Mouse (Mus musculus): ENCODE measurements around the gene Poglut1. TPM values are rescaled to one million over a fixed set of nuclear protein-coding genes. Genes with fewer than 3 reads are reported as not detected.

The Poglut1 gene
- 67.2 and 69.5 TPM in 2 replicates for polyA plus RNA-seq (2014; fragmentation: Nextera tagmentation; extraction: Ambion mirVana)

DNA sequence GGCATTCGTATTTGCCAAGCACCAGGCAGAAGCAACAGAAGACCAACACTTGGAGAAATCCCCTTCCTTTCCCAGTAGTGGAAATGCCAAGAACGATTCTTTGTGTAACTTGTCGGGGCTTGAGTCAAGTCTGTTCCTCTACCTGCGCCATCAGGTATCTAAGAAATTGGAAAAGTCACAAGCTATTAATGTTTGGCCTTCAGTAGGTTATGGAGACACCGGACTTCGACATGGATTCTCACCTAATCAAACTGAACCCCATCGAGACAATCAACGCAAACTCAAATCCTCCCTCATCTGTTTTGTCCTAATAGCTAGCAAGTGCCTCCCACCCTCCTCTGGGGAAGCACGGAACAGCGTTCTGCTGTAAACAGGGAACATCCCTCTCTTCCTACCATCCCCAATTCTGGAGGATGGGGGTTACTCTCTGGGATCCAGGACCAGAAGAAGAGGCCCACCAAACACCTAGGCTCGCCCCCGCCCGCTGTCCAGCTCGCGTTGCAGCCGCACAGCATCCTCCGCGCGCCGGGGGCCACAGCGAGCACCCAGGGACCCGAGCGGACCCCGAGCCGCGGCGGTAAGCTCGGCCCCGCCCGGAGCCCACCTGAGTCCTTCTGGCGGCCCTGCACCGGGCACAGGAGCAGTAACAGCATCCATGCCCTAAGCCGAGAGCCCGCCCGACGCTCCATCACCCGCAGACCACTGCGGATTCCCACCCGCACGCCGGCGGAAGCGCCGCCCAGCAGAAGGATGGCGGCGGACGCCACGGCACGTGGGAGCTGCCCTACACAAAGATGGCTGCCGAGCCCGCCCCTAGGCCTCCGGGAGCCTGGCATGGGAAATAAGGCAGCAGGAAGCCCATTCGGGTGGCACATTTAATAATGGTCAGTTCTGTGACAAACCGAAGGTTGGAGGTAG lies at the start of gene Poglut1:
Poglut1 (minus strand) TSS at position 780 of the 918 bp plus-strand sequence.
- peak within 1 kb of the TSS; percentile 72 for H3K27ac ChIP-seq (ENCODE audit: low read depth, low read length)
- H3K36me3 ChIP-seq (ENCODE audit: control insufficient read depth, insufficient read depth, low read length): peaks cover 20% of the 10 kb centered on the region
- peaks cover 15% of the 10 kb centered on the region for H3K4me1 ChIP-seq (ENCODE audit: control insufficient read depth, insufficient read depth, low read length)
- DNase-seq (ENCODE audit: low spot score) (peak; percentile 89), ATAC-seq (peak; percentile 99)
- peak within 1 kb of the TSS; percentile 90 for H3K4me3 ChIP-seq (ENCODE audit: low read depth, low read length)
- H3K9ac ChIP-seq (ENCODE audit: low read length): peak within 1 kb of the TSS; percentile 96
- 3% methylated on average over 54 of the region's 54 CpGs for WGBS
- peak within 1 kb of the TSS; percentile 63 for H3K4me2 ChIP-seq (ENCODE audit: low read length)
- no peaks in the 10 kb centered on the region for H3K27me3 ChIP-seq (replicated peaks; ENCODE audit: control insufficient read depth, insufficient read depth, low read length)
- H3K9me3 ChIP-seq (replicated peaks; ENCODE audit: control insufficient read depth, low read length): no peaks in the 10 kb centered on the region

DNA sequence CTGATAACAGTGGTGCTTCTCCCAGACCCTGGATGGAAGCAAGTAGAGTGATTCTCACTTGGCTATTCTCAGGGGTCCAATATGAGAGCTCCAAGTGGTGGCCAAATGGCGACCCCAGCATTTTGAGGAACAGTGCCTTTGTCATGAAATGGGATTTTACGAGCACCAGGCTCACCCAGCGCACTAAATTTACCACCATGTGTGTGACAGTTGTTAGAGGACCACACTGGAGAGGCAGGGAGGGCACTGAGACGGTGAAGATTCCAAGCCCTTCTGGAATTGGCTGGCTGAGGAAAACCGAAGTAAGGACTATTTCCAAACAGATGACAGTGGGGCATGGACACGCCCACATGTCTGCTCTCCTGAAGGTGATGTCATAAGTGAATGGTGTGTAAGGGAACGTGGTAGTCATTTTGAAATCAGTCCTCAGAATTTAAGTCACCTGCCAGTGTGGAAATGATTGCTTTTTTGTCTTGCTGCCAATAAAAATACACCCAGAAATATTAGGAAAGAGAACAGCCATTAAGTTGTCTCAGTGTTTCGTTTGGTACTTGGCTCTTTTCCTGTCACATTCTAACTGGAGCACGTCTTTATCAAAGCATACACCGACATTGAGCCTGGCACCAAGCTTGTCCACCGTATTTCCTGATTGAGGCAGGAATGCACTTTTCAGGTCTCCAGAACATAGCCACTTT lies 49.1 kb upstream of the Poglut1 start:
- no peak for ATAC-seq
- no peak overlapping the region for H3K4me2 ChIP-seq (ENCODE audit: low read length)
- no peaks in the 10 kb centered on the region for H3K9me3 ChIP-seq (replicated peaks; ENCODE audit: control insufficient read depth, low read length)
- WGBS: 81% methylated on average over 11 of the region's 11 CpGs
- H3K27me3 ChIP-seq (replicated peaks; ENCODE audit: control insufficient read depth, insufficient read depth, low read length): no peaks in the 10 kb centered on the region
- H3K27ac ChIP-seq (ENCODE audit: low read depth, low read length): no peak overlapping the region
- peaks cover 8% of the 10 kb centered on the region; the same call in 1 of the 2 replicates for H3K36me3 ChIP-seq (ENCODE audit: control insufficient read depth, insufficient read depth, low read length)
- no peak for DNase-seq (ENCODE audit: low spot score)
- no peaks in the 10 kb centered on the region for H3K4me1 ChIP-seq (ENCODE audit: control insufficient read depth, insufficient read depth, low read length)
- no peak overlapping the region for H3K9ac ChIP-seq (ENCODE audit: low read length)
- H3K4me3 ChIP-seq (ENCODE audit: low read depth, low read length): no peak overlapping the region

DNA sequence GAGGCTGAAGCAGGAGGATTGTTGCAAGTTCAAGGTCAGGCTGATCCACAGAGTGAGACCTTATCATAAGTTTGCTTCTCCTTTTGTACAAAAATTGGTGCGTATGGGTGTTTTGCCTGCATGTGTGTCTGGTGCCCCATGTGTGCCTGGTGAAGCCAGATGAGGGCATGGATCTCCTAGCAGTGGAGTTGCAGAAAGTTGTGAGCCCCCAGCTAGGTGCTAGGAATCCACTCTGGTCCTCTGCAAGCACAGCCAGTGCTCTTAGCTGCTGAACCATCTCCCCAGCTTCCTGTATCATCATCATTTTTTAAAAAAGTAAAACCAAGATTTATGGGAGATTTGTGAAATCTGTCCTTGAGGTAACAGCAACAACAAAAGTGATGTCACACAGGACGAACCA lies 46.6 kb upstream of the Poglut1 start:
- Histone ChIP-seq H3K27ac (ENCODE audit: low read depth, low read length) (no peak overlapping the region), H3K27me3 (replicated peaks; ENCODE audit: control insufficient read depth, insufficient read depth, low read length) (no peaks in the 10 kb centered on the region), H3K36me3 (ENCODE audit: control insufficient read depth, insufficient read depth, low read length) (peaks cover 22% of the 10 kb centered on the region), H3K4me3 (ENCODE audit: low read depth, low read length) (no peak overlapping the region), H3K9me3 (replicated peaks; ENCODE audit: control insufficient read depth, low read length) (no peaks in the 10 kb centered on the region), H3K4me1 (ENCODE audit: control insufficient read depth, insufficient read depth, low read length) (no peaks in the 10 kb centered on the region), H3K4me2 (ENCODE audit: low read length) (no peak overlapping the region), H3K9ac (ENCODE audit: low read length) (no peak overlapping the region)
- WGBS: 98% methylated on average over 2 of the region's 2 CpGs
- DNase-seq (ENCODE audit: low spot score) (no peak), ATAC-seq (no peak)

DNA sequence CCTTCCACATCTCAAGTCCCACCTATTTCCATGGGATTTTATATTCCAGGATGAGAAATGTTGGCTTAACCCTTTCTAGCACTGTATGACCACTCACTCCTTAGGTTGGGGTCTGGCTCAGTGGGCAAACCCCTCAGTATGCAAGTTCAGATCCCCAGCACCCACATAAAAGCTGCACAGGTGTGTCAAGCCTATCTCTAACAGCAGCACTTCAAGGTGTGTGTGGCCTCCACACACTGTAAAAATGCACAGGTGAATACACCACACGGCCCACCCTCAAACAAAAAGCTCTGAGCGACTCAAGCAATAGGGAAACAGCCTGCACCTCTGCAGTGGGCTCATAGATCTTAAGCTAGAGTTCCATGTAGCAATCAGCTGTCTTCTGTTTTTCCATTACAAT lies 46.0 kb upstream of the Poglut1 start:
- no peak overlapping the region for H3K27ac ChIP-seq (ENCODE audit: low read depth, low read length)
- H3K9ac ChIP-seq (ENCODE audit: low read length): no peak overlapping the region
- H3K36me3 ChIP-seq (ENCODE audit: control insufficient read depth, insufficient read depth, low read length): peaks cover 26% of the 10 kb centered on the region
- WGBS: 84% methylated on average over 2 of the region's 2 CpGs
- ATAC-seq (no peak), DNase-seq (ENCODE audit: low spot score) (no peak)
- no peaks in the 10 kb centered on the region for H3K27me3 ChIP-seq (replicated peaks; ENCODE audit: control insufficient read depth, insufficient read depth, low read length)
- no peak overlapping the region for H3K4me3 ChIP-seq (ENCODE audit: low read depth, low read length)
- H3K4me1 ChIP-seq (ENCODE audit: control insufficient read depth, insufficient read depth, low read length): no peaks in the 10 kb centered on the region
- H3K4me2 ChIP-seq (ENCODE audit: low read length): no peak overlapping the region
- H3K9me3 ChIP-seq (replicated peaks; ENCODE audit: control insufficient read depth, low read length): no peaks in the 10 kb centered on the region

DNA sequence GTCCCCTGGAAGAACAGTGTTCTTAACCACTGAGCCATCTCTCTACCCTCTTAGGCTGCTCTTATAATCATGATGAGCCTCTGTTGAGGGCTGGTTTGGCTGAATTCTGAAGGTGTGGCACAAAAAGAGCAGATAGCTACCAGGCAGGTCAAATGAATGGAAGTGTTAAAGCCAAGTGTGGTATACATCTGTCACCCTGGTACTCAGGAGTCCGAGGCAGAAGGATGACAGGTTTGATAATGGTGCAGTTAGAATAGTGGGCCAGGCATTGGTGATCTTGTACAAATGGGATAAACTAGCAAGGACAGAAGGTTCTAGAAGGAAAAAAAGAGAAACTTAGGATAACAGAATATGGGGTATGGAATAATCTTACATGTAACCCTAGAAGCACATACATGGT lies 44.4 kb upstream of the Poglut1 start:
- H3K4me3 ChIP-seq (ENCODE audit: low read depth, low read length): no peak overlapping the region
- no peak overlapping the region for H3K27ac ChIP-seq (ENCODE audit: low read depth, low read length)
- 88% methylated on average over 1 of the region's 1 CpGs for WGBS

DNA sequence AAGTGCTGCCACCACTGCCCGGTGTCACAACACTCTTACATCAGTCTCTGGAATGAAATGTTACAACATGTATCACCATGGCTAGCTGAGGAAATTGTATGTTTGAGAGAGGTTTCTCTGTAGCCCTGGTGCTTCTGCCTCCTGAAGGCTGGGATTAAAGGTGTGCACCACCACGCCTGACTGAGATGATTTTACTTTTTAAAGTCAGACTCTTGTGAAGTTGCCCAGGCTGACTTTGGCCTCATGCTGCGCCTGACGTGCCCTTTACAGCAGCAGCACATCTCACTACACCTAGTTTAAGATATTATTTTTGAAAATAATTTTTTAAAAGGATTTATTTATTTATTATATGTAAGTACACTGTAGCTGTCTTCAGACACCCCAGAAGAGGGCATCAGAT lies 42.9 kb upstream of the Poglut1 start:
- DNase-seq (ENCODE audit: low spot score) (no peak), ATAC-seq (no peak)
- Histone ChIP-seq H3K4me2 (ENCODE audit: low read length) (no peak overlapping the region), H3K4me3 (ENCODE audit: low read depth, low read length) (no peak overlapping the region), H3K27me3 (replicated peaks; ENCODE audit: control insufficient read depth, insufficient read depth, low read length) (no peaks in the 10 kb centered on the region), H3K9ac (ENCODE audit: low read length) (no peak overlapping the region), H3K4me1 (ENCODE audit: control insufficient read depth, insufficient read depth, low read length) (no peaks in the 10 kb centered on the region), H3K36me3 (ENCODE audit: control insufficient read depth, insufficient read depth, low read length) (peaks cover 50% of the 10 kb centered on the region), H3K9me3 (replicated peaks; ENCODE audit: control insufficient read depth, low read length) (no peaks in the 10 kb centered on the region), H3K27ac (ENCODE audit: low read depth, low read length) (no peak overlapping the region)
- WGBS: 90% methylated on average over 4 of the region's 4 CpGs

More for the DNA sequence above, 44.4 kb upstream of the Poglut1 start:
- no peak for ATAC-seq
- H3K27me3 ChIP-seq (replicated peaks; ENCODE audit: control insufficient read depth, insufficient read depth, low read length): no peaks in the 10 kb centered on the region
- H3K9me3 ChIP-seq (replicated peaks; ENCODE audit: control insufficient read depth, low read length): no peaks in the 10 kb centered on the region
- no peak for DNase-seq (ENCODE audit: low spot score)
- H3K4me2 ChIP-seq (ENCODE audit: low read length): no peak overlapping the region
- H3K36me3 ChIP-seq (ENCODE audit: control insufficient read depth, insufficient read depth, low read length): peaks cover 36% of the 10 kb centered on the region
- no peaks in the 10 kb centered on the region for H3K4me1 ChIP-seq (ENCODE audit: control insufficient read depth, insufficient read depth, low read length)
- no peak overlapping the region for H3K9ac ChIP-seq (ENCODE audit: low read length)

DNA sequence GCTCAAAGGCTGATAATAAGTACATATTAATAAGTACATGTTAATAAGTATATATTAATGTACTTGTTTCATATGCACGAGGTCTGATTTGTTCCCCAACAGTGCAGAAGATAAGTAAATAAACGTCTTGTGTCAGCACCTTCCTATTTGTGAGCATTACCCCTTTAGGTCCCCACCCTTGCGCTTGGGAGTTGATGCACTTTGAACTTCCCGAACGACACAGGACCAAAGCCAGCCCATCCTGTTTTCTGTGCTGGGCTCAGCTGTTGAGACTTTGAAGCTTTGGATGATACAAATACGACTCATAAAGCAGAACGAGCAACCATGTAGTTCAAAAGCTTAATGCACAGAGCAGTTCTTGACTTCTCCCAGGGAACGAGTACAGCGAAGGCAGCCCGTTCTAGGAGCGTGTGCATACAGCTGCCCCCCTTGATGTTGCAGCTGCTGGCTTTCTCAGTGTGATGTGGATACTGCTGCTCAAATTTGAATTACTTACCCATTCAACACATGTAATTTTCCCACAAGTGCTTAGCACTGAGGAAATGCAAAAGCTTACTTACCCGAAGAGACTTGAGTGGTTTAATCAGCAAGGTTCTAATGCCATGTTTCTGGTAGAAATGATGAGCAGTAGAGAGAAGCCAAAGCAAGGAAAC lies 42.1 kb upstream of the Poglut1 start:
- Histone ChIP-seq H3K27me3 (replicated peaks; ENCODE audit: control insufficient read depth, insufficient read depth, low read length) (no peaks in the 10 kb centered on the region), H3K9ac (ENCODE audit: low read length) (no peak overlapping the region), H3K4me2 (ENCODE audit: low read length) (no peak overlapping the region), H3K9me3 (replicated peaks; ENCODE audit: control insufficient read depth, low read length) (no peaks in the 10 kb centered on the region), H3K4me3 (ENCODE audit: low read depth, low read length) (no peak overlapping the region), H3K27ac (ENCODE audit: low read depth, low read length) (no peak overlapping the region), H3K36me3 (ENCODE audit: control insufficient read depth, insufficient read depth, low read length) (peaks cover 58% of the 10 kb centered on the region), H3K4me1 (ENCODE audit: control insufficient read depth, insufficient read depth, low read length) (no peaks in the 10 kb centered on the region)
- WGBS: 83% methylated on average over 12 of the region's 12 CpGs
- ATAC-seq: peak; percentile 82
- peak; percentile 51 for DNase-seq (ENCODE audit: low spot score)

DNA sequence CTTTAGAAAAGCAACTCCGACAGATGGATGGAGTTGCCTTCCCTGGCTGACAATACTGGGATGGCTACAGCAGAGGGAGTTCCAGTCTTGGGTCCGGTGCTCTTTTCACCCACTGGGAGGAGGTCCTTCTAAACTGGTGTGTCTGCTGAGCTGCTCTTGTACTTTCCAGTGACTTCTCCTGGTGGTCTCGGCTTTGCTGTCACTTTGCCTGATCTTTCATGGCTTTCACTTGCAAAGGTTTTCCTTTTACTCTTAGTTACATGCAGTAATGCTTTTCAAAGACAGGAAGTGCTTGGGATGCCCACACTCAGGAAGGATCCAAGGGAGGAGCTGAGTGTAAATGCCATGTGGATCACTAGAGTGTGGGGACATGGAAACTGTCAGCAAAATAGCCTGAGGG lies 41.4 kb upstream of the Poglut1 start:
- DNase-seq (ENCODE audit: low spot score): no peak
- H3K4me1 ChIP-seq (ENCODE audit: control insufficient read depth, insufficient read depth, low read length): no peaks in the 10 kb centered on the region
- no peak overlapping the region for H3K9ac ChIP-seq (ENCODE audit: low read length)
- H3K27ac ChIP-seq (ENCODE audit: low read depth, low read length): no peak overlapping the region
- no peak overlapping the region for H3K4me2 ChIP-seq (ENCODE audit: low read length)
- H3K27me3 ChIP-seq (replicated peaks; ENCODE audit: control insufficient read depth, insufficient read depth, low read length): no peaks in the 10 kb centered on the region
- 88% methylated on average over 3 of the region's 3 CpGs for WGBS
- H3K36me3 ChIP-seq (ENCODE audit: control insufficient read depth, insufficient read depth, low read length): peaks cover 64% of the 10 kb centered on the region
- H3K9me3 ChIP-seq (replicated peaks; ENCODE audit: control insufficient read depth, low read length): no peaks in the 10 kb centered on the region
- ATAC-seq: no peak
- H3K4me3 ChIP-seq (ENCODE audit: low read depth, low read length): no peak overlapping the region

Measured in forebrain, embryonic 14.5 days (tissue).